ENCODE assay signal across 29 mouse cellular contexts in the genomic region with DNA sequence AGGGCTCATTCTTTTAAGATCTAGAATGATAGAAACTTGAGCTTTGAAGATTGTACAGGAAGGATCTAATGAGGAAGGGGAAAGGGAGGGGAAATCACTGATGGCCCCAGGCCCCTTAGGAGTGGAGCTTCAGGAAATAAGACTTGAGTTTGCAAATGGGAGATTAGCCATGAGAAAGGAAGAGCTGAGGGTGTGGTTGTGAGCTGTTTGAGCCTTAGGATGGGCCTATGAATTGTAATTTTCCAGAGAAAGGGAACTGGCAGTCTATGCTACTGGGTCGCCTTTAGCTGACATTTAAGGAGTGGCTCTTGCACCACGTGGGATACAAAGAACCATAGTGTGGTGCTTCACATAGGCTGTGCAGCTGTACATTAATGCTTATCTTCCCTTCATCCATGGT.
DNase-seq lines count a peak whose midpoint lies in the region; ATAC-seq and TF ChIP-seq lines count a peak whose summit lies in the region.
"Had no signal": no experiment of that assay in that cellular context is flagged by ENCODE, and none has a peak within 500 bp of the region (broad histone marks: within the 10 kb centered on the region; RNA-seq: fewer than 3 reads in every experiment).

No protein-coding gene starts in this region.

- no peaks in the 10 kb centered on the region for H3K27me3 ChIP-seq in heart, adult 2 months (ENCODE audit: control insufficient read depth, insufficient read depth, low read length)
- no peaks in the 10 kb centered on the region for H3K27me3 ChIP-seq in heart, embryonic 16.5 days (ENCODE audit: control insufficient read depth, insufficient read depth, low read length)
- no peaks in the 10 kb centered on the region for H3K27me3 ChIP-seq in lung, embryonic 14.5 days (ENCODE audit: insufficient read depth, low read length)
- H3K27me3 ChIP-seq: embryonic facial prominence, embryonic 13.5 days; forebrain, embryonic 15.5 days; limb, embryonic 15.5 days; liver, embryonic 13.5 days; midbrain, embryonic 13.5 days; neural tube, embryonic 13.5 days had no signal

- no peak for TF ChIP-seq CTCF in heart, adult 2 months (IDR thresholded peaks at IDR 0.05)
- no peak for TF ChIP-seq CTCF in lung, embryonic 14.5 days (IDR thresholded peaks at IDR 0.05; ENCODE audit: low read depth)

- H3K4me1 ChIP-seq in heart, adult 2 months (ENCODE audit: control insufficient read depth, insufficient read depth, low read length), result peaks cover 3% of the 10 kb centered on the region
- peaks cover 6% of the 10 kb centered on the region for H3K4me1 ChIP-seq in heart, embryonic 16.5 days (ENCODE audit: control insufficient read depth, insufficient read depth, low read length)
- H3K4me1 ChIP-seq in lung, embryonic 14.5 days (ENCODE audit: insufficient read depth), result no peaks in the 10 kb centered on the region
- H3K4me1 ChIP-seq: embryonic facial prominence, embryonic 13.5 days; forebrain, embryonic 15.5 days; limb, embryonic 10.5 days; limb, embryonic 15.5 days; liver, embryonic 13.5 days had no signal

- H3K9me3 ChIP-seq in heart, embryonic 16.5 days (replicated peaks; ENCODE audit: control insufficient read depth, low read length), result no peaks in the 10 kb centered on the region
- no peaks in the 10 kb centered on the region for H3K9me3 ChIP-seq in lung, embryonic 14.5 days (ENCODE audit: low read depth, low read length)
- H3K9me3 ChIP-seq: forebrain, embryonic 10.5 days; forebrain, embryonic 15.5 days; limb, embryonic 10.5 days; limb, embryonic 15.5 days; liver, embryonic 13.5 days; midbrain, embryonic 13.5 days; neural tube, embryonic 13.5 days had no signal

- no peak overlapping the region for H3K4me2 ChIP-seq in heart, embryonic 16.5 days (ENCODE audit: low read depth, low read length)
- no peak overlapping the region for H3K4me2 ChIP-seq in lung, embryonic 14.5 days
- H3K4me2 ChIP-seq: embryonic facial prominence, embryonic 13.5 days; forebrain, embryonic 15.5 days; limb, embryonic 15.5 days; liver, embryonic 13.5 days; midbrain, embryonic 13.5 days; neural tube, embryonic 13.5 days had no signal

- no peak overlapping the region for H3K4me3 ChIP-seq in heart, adult 2 months
- no peak overlapping the region for H3K4me3 ChIP-seq in heart, embryonic 16.5 days (ENCODE audit: low read length)
- H3K4me3 ChIP-seq in lung, embryonic 14.5 days (ENCODE audit: low read depth, low read length), result no peak overlapping the region
- H3K4me3 ChIP-seq: embryonic facial prominence, embryonic 13.5 days; forebrain, embryonic 10.5 days; forebrain, embryonic 15.5 days; gastrocnemius, adult 2 months; limb, embryonic 10.5 days; limb, embryonic 15.5 days; liver, embryonic 13.5 days; midbrain, embryonic 13.5 days; neural tube, embryonic 13.5 days had no signal

- intact Hi-C loops in heart, adult 2 months (cut with DNase I), result no loop called here
- intact Hi-C loops in heart, postnatal 36 days (cut with DNase I), result loop anchor here (5.0 to 10.0 kb wide), 2 partner anchors 92 to 210 kb away; partner anchors contain the start of genes Dock4 and Zfp277
- intact Hi-C loops in heart, postnatal 25 days (cut with DNase I), result loop anchor here (10.0 kb wide), 1 partner anchor 90 kb away; no protein-coding TSS in a partner anchor

- DNase-seq in heart, adult 2 months, result no peak
- DNase-seq in heart, postnatal 36 days, result no peak
- no peak for DNase-seq in heart, postnatal 25 days (ENCODE audit: low spot score)
- DNase-seq in lung, embryonic 14.5 days, result peak; percentile 13
- DNase-seq in lung, postnatal 10 days, result no peak
- DNase-seq in R1 (ENCODE audit: low read depth, low spot score), result peak; percentile 79
- DNase-seq in adrenal gland, adult 18-20 months (ENCODE audit: low spot score in 2 of 2), result no peak
- DNase-seq: adrenal gland, postnatal 14 days; cerebellum, adult 11 months; cerebellum, adult 9-10 months; cerebellum, postnatal 36 days; gastrocnemius, adult 2 months; gastrocnemius, postnatal 36 days; liver, embryonic 13.5 days; lung, adult 2 months; right cerebral cortex, postnatal 4 days; thymus, adult 18-20 months; thymus, postnatal 25 days had no signal

- H3K27ac ChIP-seq in heart, adult 2 months, result peak overlapping the region; percentile 38
- H3K27ac ChIP-seq in heart, embryonic 16.5 days (ENCODE audit: low read length), result 0 out of 2 replicates have a peak overlapping the region, but pooled peaks have one; percentile 21
- H3K27ac ChIP-seq in lung, embryonic 14.5 days (ENCODE audit: low read depth), result no peak overlapping the region
- H3K27ac ChIP-seq: embryonic facial prominence, embryonic 13.5 days; forebrain, embryonic 10.5 days; forebrain, embryonic 15.5 days; gastrocnemius, adult 2 months; limb, embryonic 10.5 days; limb, embryonic 15.5 days; liver, embryonic 13.5 days; macrophage; midbrain, embryonic 13.5 days; neural tube, embryonic 13.5 days; stomach, postnatal 0 days had no signal

- H3K36me3 ChIP-seq in heart, adult 2 months (ENCODE audit: control insufficient read depth, insufficient read depth, low read length), result peaks cover 4% of the 10 kb centered on the region
- H3K36me3 ChIP-seq in heart, embryonic 16.5 days (ENCODE audit: control insufficient read depth, insufficient read depth), result no peaks in the 10 kb centered on the region
- no peaks in the 10 kb centered on the region for H3K36me3 ChIP-seq in lung, embryonic 14.5 days (ENCODE audit: insufficient read depth)
- H3K36me3 ChIP-seq: embryonic facial prominence, embryonic 13.5 days; forebrain, embryonic 10.5 days; forebrain, embryonic 15.5 days; limb, embryonic 10.5 days; limb, embryonic 15.5 days; liver, embryonic 13.5 days had no signal

- TF ChIP-seq POLR2A in heart, adult 2 months (IDR thresholded peaks at IDR 0.05; ENCODE audit: insufficient read depth, low read depth, low read length), result no peak

- no peak for TF ChIP-seq EP300 in heart, adult 2 months (IDR thresholded peaks at IDR 0.05; ENCODE audit: insufficient read depth, low read depth, low read length)

- no peak for ATAC-seq in heart, embryonic 16.5 days (replicated peaks; ENCODE audit: extremely low read depth, insufficient read depth, low FRiP score)
- ATAC-seq in lung, embryonic 14.5 days (ENCODE audit: insufficient read depth), result no peak; the same call in 1 of the 2 replicates
- ATAC-seq: forebrain, embryonic 15.5 days; hindbrain, embryonic 16.5 days; midbrain, embryonic 13.5 days had no signal

- 49% methylated on average over 2 of the region's 2 CpGs for WGBS in heart, adult 2 months
- 73% methylated on average over 2 of the region's 2 CpGs for WGBS in heart, embryonic 16.5 days
- WGBS in lung, embryonic 14.5 days, result 79% methylated on average over 2 of the region's 2 CpGs

- no peak overlapping the region for H3K9ac ChIP-seq in heart, adult 2 months (ENCODE audit: low read depth, low read length)
- no peak overlapping the region for H3K9ac ChIP-seq in heart, embryonic 16.5 days (ENCODE audit: low read length)
- no peak overlapping the region for H3K9ac ChIP-seq in lung, embryonic 14.5 days
- H3K9ac ChIP-seq: embryonic facial prominence, embryonic 13.5 days; forebrain, embryonic 15.5 days; limb, embryonic 15.5 days; liver, embryonic 13.5 days; midbrain, embryonic 13.5 days; neural tube, embryonic 13.5 days had no signal

- H3K79me2 ChIP-seq in heart, adult 2 months (replicated peaks; ENCODE audit: control insufficient read depth, insufficient read depth, low read length), result no peaks in the 10 kb centered on the region

Comparison
In these comparisons a context has a peak if more than half of its experiments do, and no peak if none do; other contexts are left out.
1. DNase-seq: peak in lung, embryonic 14.5 days (single experiment) and R1 (single experiment); none in heart, adult 2 months (0 of 2), heart, postnatal 36 days (0 of 2), heart, postnatal 25 days (single experiment), lung, postnatal 10 days (single experiment) and adrenal gland, adult 18-20 months (0 of 2).